Mouse (Mus musculus) liver, embryonic 11.5 days (tissue): Measurements from ENCODE around the gene Tent4b. TPM values are rescaled to one million over a fixed set of nuclear protein-coding genes. Genes with fewer than 3 reads are reported as not detected.
A peak's percentile ranks its signal among the peaks of the same experiment; 100 is the strongest.

ENCODE experiments used
- ATAC-seq: fragments of 200-750 bp; cut with Nextera tagmentation; replicated peaks from 2 replicates; pipeline ENCODE4 v1.8.0; 2017; ENCODE audit warnings: moderate number of reproducible peaks, mild to moderate bottlenecking, moderate TSS enrichment, moderate library complexity; ENCODE audit not compliant: low FRiP score
- DNase-seq: peaks from one replicate; pipeline ENCODE4 v3.0.0-alpha.2; 2017; ENCODE audit warnings: low spot score
- H3K27ac ChIP-seq: fragments of 300-500 bp; sonication (generic); 2 replicates; pipeline ENCODE4 v1.5.1; 2014; ENCODE audit warnings: mild to moderate bottlenecking, low read depth, low read length, control low read depth
- H3K27me3 ChIP-seq: fragments of 300-500 bp; sonication (generic); replicated peaks from 2 replicates; pipeline ENCODE4 v1.6.1; 2014; ENCODE audit warnings: low read length, mixed read lengths; ENCODE audit not compliant: control insufficient read depth, insufficient read depth
- H3K36me3 ChIP-seq: fragments of 300-500 bp; sonication (generic); 2 replicates; pipeline ENCODE4 v1.6.1; 2014; ENCODE audit warnings: mild to moderate bottlenecking, low read length, moderate library complexity, mixed read lengths; ENCODE audit not compliant: control insufficient read depth, insufficient read depth
- H3K4me1 ChIP-seq: fragments of 300-500 bp; sonication (generic); replicated peaks from 2 replicates; pipeline ENCODE4 v1.6.1; 2014; ENCODE audit warnings: low read length, mixed read lengths; ENCODE audit not compliant: control insufficient read depth, insufficient read depth
- H3K4me2 ChIP-seq: fragments of 300-500 bp; sonication (generic); 2 replicates; pipeline ENCODE4 v1.6.1; 2014; ENCODE audit warnings: mild to moderate bottlenecking, control low read depth, moderate library complexity
- H3K4me3 ChIP-seq: fragments of 300-500 bp; sonication (generic); 2 replicates; pipeline ENCODE4 v1.5.1; 2014; ENCODE audit warnings: low read depth, low read length, control low read depth
- H3K9ac ChIP-seq: fragments of 300-500 bp; sonication (generic); 2 replicates; pipeline ENCODE4 v1.6.1; 2014; ENCODE audit warnings: low read depth, low read length, control low read depth
- H3K9me3 ChIP-seq: fragments of 300-500 bp; sonication (generic); 2 replicates; pipeline ENCODE4 v1.6.1; 2016; ENCODE audit warnings: low read length, inconsistent platforms, mixed read lengths; ENCODE audit not compliant: control insufficient read depth
- WGBS: fragments of 180-500 bp; shearing (Covaris S2); extraction: QIAGEN DNeasy Blood & Tissue Kit; methylation state at CpG from one replicate; pipeline ENCODE4 v1.1.7; 2014; 5-methylcytosine and 5-hydroxymethylcytosine counted together
- polyA plus RNA-seq: library from polyadenylated mRNA; unstranded; fragments of >200 nt; fragmentation: Nextera tagmentation; extraction: Ambion mirVana; gene quantifications from 2 replicates; pipeline ENCODE4 v1.2.1, GENCODE M21; 2014

The Tent4b gene
- polyA plus RNA-seq, 1 experiment from 2014 or later: 11.2 TPM

GRCm38 (mm10) chr8:88241871-88242270, 42.9 kb downstream of the Tent4b start:
- H3K36me3 ChIP-seq: peaks cover 6% of the 10 kb centered on the region; the same call in 1 of the 2 replicates
- H3K27ac ChIP-seq: no peak overlapping the region
- no peak overlapping the region for H3K4me2 ChIP-seq
- H3K27me3 ChIP-seq: no peaks in the 10 kb centered on the region
- no peaks in the 10 kb centered on the region for H3K9me3 ChIP-seq
- WGBS: 69% methylated on average over 4 of the region's 4 CpGs
- H3K4me3 ChIP-seq: no peak overlapping the region
- no peak overlapping the region for H3K9ac ChIP-seq
- DNase-seq (no peak), ATAC-seq (no peak)
- H3K4me1 ChIP-seq: no peaks in the 10 kb centered on the region

- Histone ChIP-seq H3K36me3 (peaks cover 8% of the 10 kb centered on the region; the same call in 1 of the 2 replicates), H3K9me3 (no peaks in the 10 kb centered on the region), H3K4me3 (no peak overlapping the region), H3K4me2 (no peak overlapping the region), H3K9ac (no peak overlapping the region), H3K27ac (no peak overlapping the region), H3K27me3 (no peaks in the 10 kb centered on the region), H3K4me1 (no peaks in the 10 kb centered on the region)
- DNase-seq (no peak), ATAC-seq (peak; percentile 85)
- 70% methylated on average over 4 of the region's 4 CpGs for WGBS
Measured at GRCm38 (mm10) chr8:88244298-88244697, 45.3 kb downstream of the Tent4b start.

GRCm38 (mm10) chr8:88252791-88253190, 53.8 kb downstream of the Tent4b start:
- no peaks in the 10 kb centered on the region for H3K9me3 ChIP-seq
- 0 out of 2 replicates have a peak, but pooled peaks cover 3% of the 10 kb centered on the region for H3K4me1 ChIP-seq
- H3K4me3 ChIP-seq: no peak overlapping the region
- ATAC-seq (no peak), DNase-seq (no peak)
- H3K4me2 ChIP-seq: no peak overlapping the region
- WGBS: 76% methylated on average over 3 of the region's 3 CpGs
- H3K36me3 ChIP-seq: peaks cover 17% of the 10 kb centered on the region
- H3K9ac ChIP-seq: no peak overlapping the region
- no peak overlapping the region for H3K27ac ChIP-seq
- no peaks in the 10 kb centered on the region for H3K27me3 ChIP-seq

DNA sequence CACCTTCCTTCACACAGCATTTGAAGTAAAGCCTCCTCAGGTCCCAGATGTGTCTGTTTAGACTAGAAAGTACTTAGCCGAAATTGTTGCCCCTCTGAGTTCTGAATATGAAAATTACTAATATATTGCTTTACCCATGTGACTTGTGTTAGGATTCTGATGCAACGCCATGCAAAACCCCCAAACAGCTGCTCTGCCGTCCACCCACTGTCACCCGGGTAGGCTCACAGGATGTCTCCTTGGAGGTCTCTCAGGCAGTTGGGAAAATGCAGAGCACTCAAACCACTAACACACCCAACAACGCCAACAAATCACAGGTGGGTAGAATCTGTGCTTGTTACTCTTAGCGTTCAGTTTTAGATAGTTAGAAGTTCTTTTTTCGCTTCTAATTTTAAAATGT, 55.9 kb downstream of the Tent4b start:
- H3K4me2 ChIP-seq: no peak overlapping the region
- WGBS: 88% methylated on average over 7 of the region's 7 CpGs
- H3K9ac ChIP-seq: no peak overlapping the region
- ATAC-seq: no peak
- no peaks in the 10 kb centered on the region for H3K9me3 ChIP-seq
- H3K4me1 ChIP-seq: 0 out of 2 replicates have a peak, but pooled peaks cover 3% of the 10 kb centered on the region
- DNase-seq: no peak
- no peaks in the 10 kb centered on the region for H3K27me3 ChIP-seq
- no peak overlapping the region for H3K27ac ChIP-seq
- H3K4me3 ChIP-seq: no peak overlapping the region
- H3K36me3 ChIP-seq: peaks cover 17% of the 10 kb centered on the region

DNA sequence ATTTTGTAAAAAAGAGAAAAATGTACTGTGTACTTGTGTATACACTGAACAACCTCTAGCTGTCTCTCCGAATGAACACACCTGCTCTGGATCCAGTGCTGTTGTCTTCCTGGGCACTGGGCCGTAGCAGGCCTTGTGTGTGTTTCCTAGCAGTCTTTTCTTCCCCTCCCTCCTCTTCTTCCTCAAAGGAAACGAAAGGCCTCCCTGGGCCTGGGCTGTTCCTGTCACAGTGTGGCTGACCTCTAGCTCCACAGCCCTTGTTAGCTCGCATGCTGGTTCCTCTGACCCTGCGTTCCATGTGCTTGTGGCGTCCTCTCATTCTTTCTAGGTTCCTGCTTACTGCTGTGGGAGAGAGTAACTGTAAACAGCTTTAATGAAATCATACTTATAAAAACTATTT, 59.0 kb downstream of the Tent4b start:
- DNase-seq (no peak), ATAC-seq (no peak)
- Histone ChIP-seq H3K9ac (no peak overlapping the region), H3K36me3 (peaks cover 5% of the 10 kb centered on the region; the same call in 1 of the 2 replicates), H3K4me3 (no peak overlapping the region), H3K4me1 (0 out of 2 replicates have a peak, but pooled peaks cover 3% of the 10 kb centered on the region), H3K27me3 (no peaks in the 10 kb centered on the region), H3K9me3 (no peaks in the 10 kb centered on the region), H3K27ac (no peak overlapping the region), H3K4me2 (no peak overlapping the region)
- WGBS: 68% methylated on average over 6 of the region's 6 CpGs

DNA sequence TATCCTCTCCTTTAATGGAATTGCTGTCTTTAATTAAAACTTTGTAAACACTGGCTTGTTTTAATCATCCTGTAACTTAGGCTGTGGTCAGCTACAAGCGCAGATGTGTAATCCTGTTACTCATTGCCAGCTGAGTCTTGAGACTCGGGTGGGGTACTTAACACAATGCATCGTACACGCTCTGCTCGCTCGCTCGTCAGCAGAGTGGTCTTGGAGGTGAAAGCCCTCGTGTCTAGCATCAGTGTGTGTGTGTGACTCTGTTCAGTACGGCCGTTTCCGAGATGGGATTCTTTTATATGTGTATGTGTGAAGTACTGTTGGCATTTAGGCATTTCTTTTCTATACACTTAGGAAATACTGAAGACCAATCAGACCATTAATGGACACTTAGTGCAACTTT, 59.5 kb downstream of the Tent4b start:
- H3K27ac ChIP-seq: no peak overlapping the region
- H3K36me3 ChIP-seq: peaks cover 5% of the 10 kb centered on the region; the same call in 1 of the 2 replicates
- 0 out of 2 replicates have a peak, but pooled peaks cover 3% of the 10 kb centered on the region for H3K4me1 ChIP-seq
- H3K4me2 ChIP-seq: no peak overlapping the region
- H3K9me3 ChIP-seq: no peaks in the 10 kb centered on the region
- no peak overlapping the region for H3K4me3 ChIP-seq
- DNase-seq: no peak
- H3K27me3 ChIP-seq: no peaks in the 10 kb centered on the region
- 89% methylated on average over 11 of the region's 11 CpGs for WGBS
- H3K9ac ChIP-seq: no peak overlapping the region
- no peak for ATAC-seq

DNA sequence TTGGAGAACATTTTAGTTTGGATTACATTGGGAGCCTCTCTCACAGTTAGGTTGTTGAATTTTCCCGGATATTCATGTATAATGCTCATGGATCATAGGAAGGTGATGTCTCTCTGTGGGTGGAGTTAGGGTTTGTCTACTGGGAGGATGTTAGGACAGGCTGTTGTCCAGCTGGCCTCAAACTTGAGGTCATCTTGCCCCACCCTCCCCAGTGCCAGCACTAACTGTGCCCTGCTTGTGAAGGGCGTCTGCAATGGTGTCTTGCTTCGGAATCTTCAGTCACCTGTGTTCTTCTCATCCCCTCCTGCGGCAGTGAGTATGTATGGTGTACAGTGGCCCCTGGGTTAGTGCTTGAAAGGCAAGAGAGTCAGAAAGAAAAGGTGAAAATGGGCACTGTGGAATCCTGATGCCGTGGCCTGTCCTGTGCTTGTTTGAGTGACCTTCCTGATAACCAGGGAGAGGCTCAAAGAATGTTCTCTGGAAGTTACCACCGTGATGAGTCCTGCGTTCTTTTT, 61.5 kb downstream of the Tent4b start:
- Histone ChIP-seq H3K27ac (no peak overlapping the region), H3K9ac (no peak overlapping the region), H3K9me3 (no peaks in the 10 kb centered on the region), H3K4me3 (no peak overlapping the region), H3K27me3 (no peaks in the 10 kb centered on the region), H3K36me3 (peaks cover 5% of the 10 kb centered on the region; the same call in 1 of the 2 replicates), H3K4me1 (peaks cover 3% of the 10 kb centered on the region; the same call in 1 of the 2 replicates), H3K4me2 (no peak overlapping the region)
- 84% methylated on average over 7 of the region's 7 CpGs for WGBS
- ATAC-seq (no peak), DNase-seq (no peak)

DNA sequence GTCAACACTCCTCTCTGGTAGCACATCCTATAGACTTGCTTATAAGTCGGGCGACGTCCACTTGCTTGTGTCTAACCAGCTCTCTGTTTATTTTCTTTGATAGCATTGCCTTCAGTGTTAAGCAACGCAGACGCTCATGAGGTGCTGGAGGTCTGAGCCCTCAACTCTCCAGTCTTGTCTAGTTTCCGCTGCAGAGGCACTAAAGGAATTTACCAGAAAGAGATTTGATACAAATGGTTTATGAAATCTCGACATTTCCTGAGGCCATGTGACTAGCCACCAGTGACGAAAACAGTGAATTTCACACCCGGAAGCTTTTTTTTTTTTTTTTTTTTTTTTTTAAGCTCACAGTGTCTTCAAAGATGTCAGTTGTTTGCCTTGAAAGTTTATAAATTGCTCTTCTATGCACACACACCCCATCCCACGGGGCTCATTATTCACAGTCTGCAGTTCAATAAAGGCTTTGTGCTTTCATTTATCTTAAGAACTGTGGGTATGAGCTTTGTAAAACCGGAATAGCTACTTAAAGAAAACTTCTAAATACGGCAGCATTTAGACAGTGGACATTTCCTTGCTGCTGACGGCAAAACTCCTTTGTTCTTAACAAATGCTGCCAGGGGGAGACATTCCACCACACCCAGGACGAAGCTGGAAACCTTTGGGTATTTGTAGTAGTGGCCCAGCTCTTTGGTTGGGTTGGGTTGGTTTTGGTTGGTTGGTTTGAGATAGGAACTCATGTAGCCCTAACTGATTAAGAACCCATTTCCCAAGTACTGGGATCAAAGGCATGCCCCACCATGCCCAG, 64.0 kb downstream of the Tent4b start:
- H3K4me1 ChIP-seq: no peaks in the 10 kb centered on the region; the same call in 1 of the 2 replicates
- H3K27me3 ChIP-seq: no peaks in the 10 kb centered on the region
- H3K9ac ChIP-seq: no peak overlapping the region
- H3K9me3 ChIP-seq: no peaks in the 10 kb centered on the region
- no peak overlapping the region for H3K4me3 ChIP-seq
- H3K27ac ChIP-seq: no peak overlapping the region
- no peak overlapping the region for H3K4me2 ChIP-seq
- 63% methylated on average over 14 of the region's 14 CpGs for WGBS
- no peak for ATAC-seq
- no peaks in the 10 kb centered on the region; the same call in 1 of the 2 replicates for H3K36me3 ChIP-seq
- DNase-seq: no peak
